8 mouse cellular contexts compared by ENCODE assay signal in genomic region chr13:23298445-23299232, GRCm38 (mm10). TPM values are rescaled to one million over a fixed set of nuclear protein-coding genes. Genes with fewer than 3 reads are reported as not detected.
A peak's percentile ranks its signal among the peaks of the same experiment; 100 is the strongest.
DNase-seq lines count a peak whose midpoint lies in the region; ATAC-seq and TF ChIP-seq lines count a peak whose summit lies in the region.

No protein-coding gene starts in this region.

- H3K4me3 ChIP-seq in heart, embryonic 10.5 days: peak overlapping the region; percentile 71
- H3K4me3 ChIP-seq in embryonic facial prominence, embryonic 10.5 days: peak overlapping the region; percentile 70
- peak overlapping the region; percentile 42 for H3K4me3 ChIP-seq in intestine, embryonic 15.5 days (replicated peaks)
- peak overlapping the region; percentile 48 for H3K4me3 ChIP-seq in midbrain, postnatal 0 days (ENCODE audit: low read depth, low read length)

- H3K27me3 ChIP-seq in heart, embryonic 10.5 days (ENCODE audit: insufficient read depth, poor library complexity, severe bottlenecking): no peaks in the 10 kb centered on the region
- no peaks in the 10 kb centered on the region for H3K27me3 ChIP-seq in embryonic facial prominence, embryonic 10.5 days (replicated peaks; ENCODE audit: low read depth, poor library complexity, severe bottlenecking)
- H3K27me3 ChIP-seq in intestine, embryonic 15.5 days (replicated peaks): no peaks in the 10 kb centered on the region
- peaks cover 5% of the 10 kb centered on the region; the same call in 1 of the 2 replicates for H3K27me3 ChIP-seq in midbrain, postnatal 0 days (ENCODE audit: insufficient read depth, low read length)

- ATAC-seq in intestine, embryonic 15.5 days: peak; percentile 89
- ATAC-seq in midbrain, postnatal 0 days (ENCODE audit: low FRiP score): peak; percentile 88

- H3K36me3 ChIP-seq in heart, embryonic 10.5 days: no peaks in the 10 kb centered on the region
- H3K36me3 ChIP-seq in embryonic facial prominence, embryonic 10.5 days (replicated peaks): no peaks in the 10 kb centered on the region
- H3K36me3 ChIP-seq in intestine, embryonic 15.5 days: no peaks in the 10 kb centered on the region
- no peaks in the 10 kb centered on the region for H3K36me3 ChIP-seq in midbrain, postnatal 0 days (ENCODE audit: insufficient read depth, low read length)

- DNase-seq in heart, embryonic 10.5 days (ENCODE audit: low spot score): peak; percentile 87
- DNase-seq in heart, postnatal 36 days: no peak
- peak; percentile 89 for DNase-seq in A20 (ENCODE audit: low read depth, low spot score)
- DNase-seq in embryonic facial prominence, embryonic 10.5 days (ENCODE audit: low spot score): peak; percentile 74
- DNase-seq in midbrain, postnatal 0 days (ENCODE audit: low spot score): peak; percentile 67
- no peak for DNase-seq in T-cell, adult 2 months (ENCODE audit: low spot score)
- DNase-seq in ovary, postnatal 14 days (ENCODE audit: low spot score): no peak

- peaks cover 4% of the 10 kb centered on the region; the same call in 1 of the 2 replicates for H3K4me1 ChIP-seq in heart, embryonic 10.5 days
- H3K4me1 ChIP-seq in embryonic facial prominence, embryonic 10.5 days: peaks cover 17% of the 10 kb centered on the region; the same call in 1 of the 2 replicates
- H3K4me1 ChIP-seq in intestine, embryonic 15.5 days (replicated peaks): no peaks in the 10 kb centered on the region; the same call in 1 of the 2 replicates
- no peaks in the 10 kb centered on the region for H3K4me1 ChIP-seq in midbrain, postnatal 0 days (ENCODE audit: insufficient read depth, low read length)

- 0 out of 2 replicates have a peak overlapping the region, but pooled peaks have one; percentile 10 for H3K27ac ChIP-seq in heart, embryonic 10.5 days
- peak overlapping the region; percentile 54; the same call in 1 of the 2 replicates for H3K27ac ChIP-seq in embryonic facial prominence, embryonic 10.5 days (replicated peaks)
- no peak overlapping the region for H3K27ac ChIP-seq in intestine, embryonic 15.5 days
- H3K27ac ChIP-seq in midbrain, postnatal 0 days (ENCODE audit: low read depth, low read length): no peak overlapping the region

- no peaks in the 10 kb centered on the region for H3K9me3 ChIP-seq in heart, embryonic 10.5 days
- no peaks in the 10 kb centered on the region for H3K9me3 ChIP-seq in embryonic facial prominence, embryonic 10.5 days
- no peaks in the 10 kb centered on the region for H3K9me3 ChIP-seq in intestine, embryonic 15.5 days
- no peaks in the 10 kb centered on the region for H3K9me3 ChIP-seq in midbrain, postnatal 0 days (ENCODE audit: low read length)

- intact Hi-C loops in heart, postnatal 36 days (cut with DNase I): loop anchor here (5.0 kb wide), 1 partner anchor 104 kb away; no protein-coding TSS in a partner anchor

- no peak for TF ChIP-seq CTCF in midbrain, postnatal 0 days (IDR thresholded peaks at IDR 0.05)

- no peak overlapping the region for H3K9ac ChIP-seq in intestine, embryonic 15.5 days
- H3K9ac ChIP-seq in midbrain, postnatal 0 days (replicated peaks; ENCODE audit: low read length, poor library complexity, severe bottlenecking): 0 out of 2 replicates have a peak overlapping the region, but pooled peaks have one; percentile 42

- H3K4me2 ChIP-seq in intestine, embryonic 15.5 days (replicated peaks): peak overlapping the region; percentile 62
- H3K4me2 ChIP-seq in midbrain, postnatal 0 days (ENCODE audit: low read depth, low read length, poor library complexity, severe bottlenecking): peak overlapping the region; percentile 68

- WGBS in heart, embryonic 10.5 days: 1% methylated on average over 21 of the region's 21 CpGs
- WGBS in embryonic facial prominence, embryonic 10.5 days: 1% methylated on average over 21 of the region's 21 CpGs
- WGBS in intestine, embryonic 15.5 days: 7% methylated on average over 21 of the region's 21 CpGs
- WGBS in midbrain, postnatal 0 days: 5% methylated on average over 21 of the region's 21 CpGs

RNA-seq across cellular contexts. Expression of gene Vmn1r223, which starts 51.7 kb away (rescaled TPM):
- polyA plus RNA-seq in heart, embryonic 10.5 days (2016; fragmentation: Nextera tagmentation; extraction: Ambion mirVana): not detected in 2 replicates
- not detected for total RNA-seq in heart, postnatal 36 days (2021)
- not detected in 2 replicates for polyA plus RNA-seq in embryonic facial prominence, embryonic 10.5 days (2016; fragmentation: Nextera tagmentation; extraction: Ambion mirVana)
- not detected in 2 replicates for polyA plus RNA-seq in intestine, embryonic 15.5 days (2015; fragmentation: Nextera tagmentation; extraction: Ambion mirVana)
- not detected in 2 replicates for total RNA-seq in midbrain, postnatal 0 days (2014; rRNA removed)
- polyA plus RNA-seq in midbrain, postnatal 0 days (2015; fragmentation: Nextera tagmentation; extraction: Ambion mirVana): not detected in 2 replicates

Comparison
In these comparisons a context has a peak if more than half of its experiments do, and no peak if none do; other contexts are left out.
1. DNase-seq: peak in heart, embryonic 10.5 days (single experiment), A20 (single experiment), embryonic facial prominence, embryonic 10.5 days (single experiment) and midbrain, postnatal 0 days (single experiment); none in heart, postnatal 36 days (0 of 2), T-cell, adult 2 months (single experiment) and ovary, postnatal 14 days (single experiment).
2. H3K27ac ChIP-seq: peak in heart, embryonic 10.5 days (single experiment) and embryonic facial prominence, embryonic 10.5 days (single experiment); none in intestine, embryonic 15.5 days (single experiment) and midbrain, postnatal 0 days (single experiment).
3. Peak in every context shown above with its lines, with median percentiles within 50 percentile points of each other: H3K4me3 ChIP-seq.